Mouse (Mus musculus) gastrocnemius, postnatal 36 days (tissue): ENCODE data around the gene Crb1. TPM values are rescaled to one million over a fixed set of nuclear protein-coding genes. Genes with fewer than 3 reads are reported as not detected.
"Not testable (repeated sequence)": the region's sequence is repeated elsewhere in the genome, so short reads cannot be mapped to it uniquely, and the experiment has no call there.

ENCODE experiments used
- DNase-seq, 2 experiments: peaks; one replicate each; pipeline ENCODE4 v3.0.0; 2022
- intact Hi-C: fragments of 180-260 bp; cut with DNase I; formaldehyde crosslinking; loops from one replicate; pipeline ENCODE4 v1.15.1; 2025
- long read RNA-seq, 2 experiments: library from polyadenylated mRNA; stranded (forward); transcript quantifications; one replicate each; pipeline ENCODE4 v2.0.0; 2021
- total RNA-seq, 2 experiments: library from RNA; stranded (reverse); gene quantifications; 2 replicates each; pipeline ENCODE4 v1.2.3; 2021

Crb1 gene
- not detected for total RNA-seq
- long read RNA-seq, experiment 1, partial matches to known transcripts: 0 of 1 reads
- long read RNA-seq, experiment 1, other reads (novel, unspliced or antisense): 1 of 1 reads
- long read RNA-seq, experiment 2: 0 reads

DNA sequence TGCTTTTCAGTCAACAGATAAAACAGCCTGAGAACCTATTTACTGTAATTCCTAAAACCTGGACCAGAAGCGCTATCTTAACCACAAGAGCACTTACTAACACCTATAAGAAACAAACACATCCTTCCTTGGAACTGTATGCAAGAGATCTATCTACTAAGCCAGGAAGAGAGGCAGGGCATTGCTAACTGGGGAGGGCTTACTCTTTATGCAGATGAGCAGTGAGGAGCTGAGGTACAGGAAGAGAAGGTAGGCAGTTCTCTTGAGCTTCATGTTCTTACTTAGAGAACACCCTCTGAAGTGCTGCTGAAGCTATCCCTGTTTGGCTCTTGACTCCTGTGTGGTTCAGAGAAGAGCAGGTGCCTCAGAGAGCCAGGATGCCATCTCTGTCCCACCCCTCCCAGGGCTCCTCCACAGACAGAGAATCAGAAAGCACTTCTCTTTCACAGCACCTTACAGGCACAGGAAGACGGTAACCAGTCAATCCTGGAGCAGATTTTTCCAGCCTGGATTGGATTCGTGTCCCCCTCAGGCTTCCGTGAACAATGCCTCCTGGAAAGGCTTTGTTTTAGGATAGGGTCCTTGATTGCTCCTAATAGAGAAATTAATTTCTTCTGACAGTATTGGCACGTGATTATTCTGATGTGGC is at the start of gene Crb1:
Gene Crb1 (minus strand): TSS at position 463 of the 649 bp plus-strand sequence.
- DNase-seq: no peak
- intact Hi-C loops: no loop called here

DNA sequence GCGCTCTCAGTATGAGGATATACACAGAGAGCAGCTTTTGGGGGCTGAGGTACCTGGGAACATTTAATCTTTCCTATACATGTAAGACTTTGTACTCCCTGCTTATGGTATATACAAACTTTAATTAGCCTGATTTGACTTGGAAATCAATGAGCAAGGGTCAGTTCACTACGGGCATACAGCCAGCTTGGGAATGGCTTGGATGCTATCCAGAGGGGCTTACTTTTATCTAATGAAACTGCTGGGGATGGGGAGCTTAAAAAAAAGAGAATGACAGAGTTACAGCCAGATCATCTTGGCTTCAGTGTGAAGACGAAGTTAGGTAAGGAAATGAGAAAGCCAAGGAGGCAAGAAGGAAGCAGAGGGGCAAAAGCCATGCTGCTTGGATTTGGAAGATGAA is 48.1 kb upstream of the Crb1 start:
- DNase-seq: no peak
- intact Hi-C loops: no loop called here

DNA sequence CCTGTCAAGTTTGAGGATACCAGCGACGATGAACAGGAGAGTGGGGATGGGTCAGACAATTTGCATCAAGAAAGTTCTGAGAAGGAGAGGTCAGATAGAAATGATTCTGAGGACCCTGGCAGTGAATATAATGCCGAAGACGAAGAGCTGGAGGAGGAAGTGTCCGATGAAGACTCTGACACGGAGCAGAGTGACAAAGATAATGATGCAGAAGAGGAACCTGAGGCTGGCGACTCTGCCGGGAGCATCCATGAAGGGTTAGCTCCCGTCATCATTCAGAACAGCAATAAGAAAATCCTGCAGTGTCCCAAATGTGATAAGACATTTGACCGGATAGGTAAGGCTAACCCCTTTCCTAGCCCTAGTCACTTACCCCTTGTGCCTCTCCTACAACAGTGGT is 47.0 kb upstream of the Crb1 start:
- intact Hi-C loops: loop anchor here (5.0 kb wide), 1 partner anchor 33 kb away; no protein-coding TSS in a partner anchor
- no peak for DNase-seq

DNA sequence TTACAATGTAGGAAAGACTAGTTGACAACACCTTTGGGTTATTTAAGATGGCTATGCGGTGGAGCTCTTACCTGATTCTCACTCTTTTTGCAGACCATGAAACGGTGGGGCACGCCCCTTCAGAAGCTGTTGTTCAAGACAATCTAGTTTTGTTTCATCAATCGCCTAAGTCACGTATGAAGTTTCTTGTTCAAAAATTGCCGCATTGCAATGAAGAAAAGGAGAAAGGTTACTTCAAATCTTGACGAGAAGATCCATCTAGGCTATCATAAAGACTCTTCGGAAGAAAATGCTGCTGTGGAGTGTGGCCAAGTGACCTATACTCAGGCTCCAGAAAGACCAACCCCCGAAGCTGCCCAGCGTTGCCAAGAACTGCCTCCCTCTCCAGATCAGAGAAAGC is 46.0 kb upstream of the Crb1 start:
- intact Hi-C loops: loop anchor here (5.0 kb wide), 1 partner anchor 34 kb away; no protein-coding TSS in a partner anchor
- DNase-seq: no peak

DNA sequence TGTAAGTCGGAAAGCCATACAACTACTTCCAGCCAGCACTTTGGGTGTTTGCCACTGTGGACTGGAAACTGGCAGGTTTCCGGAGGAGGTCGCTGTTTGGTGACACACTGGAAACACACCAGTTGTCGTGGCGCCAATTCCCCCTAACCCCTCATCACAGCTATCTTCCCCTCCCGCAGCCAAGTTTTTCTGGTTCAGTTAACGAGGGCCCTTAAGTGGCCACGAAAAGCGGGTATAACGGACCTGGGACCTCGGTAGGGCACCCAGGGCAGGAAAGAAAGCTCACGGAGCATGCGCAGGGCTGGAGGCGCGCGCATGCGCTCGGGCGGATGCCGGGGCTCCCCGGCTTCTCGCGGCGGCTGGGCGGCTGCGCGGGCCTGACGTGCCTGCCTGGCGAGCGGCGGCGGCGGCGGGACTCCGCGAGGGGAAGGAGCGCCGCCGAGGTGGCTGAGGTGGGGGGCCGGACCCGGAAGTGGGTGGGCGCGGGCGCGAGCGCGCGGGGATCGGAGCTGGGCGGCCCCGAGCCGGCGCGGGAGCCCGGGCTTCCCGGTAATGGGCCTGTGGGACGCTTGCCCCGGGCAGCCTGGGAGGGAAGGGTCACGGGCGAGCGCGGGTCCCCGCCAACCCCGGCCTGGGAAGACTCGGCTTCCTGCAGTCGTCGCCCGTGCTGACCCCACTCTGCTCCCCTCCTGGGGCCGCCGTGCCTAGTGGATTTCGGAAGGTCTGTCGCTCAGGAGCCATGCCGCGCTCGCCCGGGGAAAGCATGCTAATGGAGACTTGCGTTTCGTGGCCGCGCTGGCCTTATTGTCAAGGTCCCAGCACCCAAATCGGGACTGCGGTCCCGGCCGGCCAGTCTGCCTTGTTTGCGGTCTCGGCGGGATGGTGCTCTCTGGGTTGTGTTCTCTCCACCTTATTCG is 45.2 kb upstream of the Crb1 start, which contains the start of gene Zbtb41:
Gene Zbtb41 (plus strand): TSS at position 414 of the 917 bp plus-strand sequence.
- intact Hi-C loops: loop anchor here (5.0 kb wide), 1 partner anchor 35 kb away; no protein-coding TSS in a partner anchor
- peak; percentile 82 to 89 for DNase-seq

DNA sequence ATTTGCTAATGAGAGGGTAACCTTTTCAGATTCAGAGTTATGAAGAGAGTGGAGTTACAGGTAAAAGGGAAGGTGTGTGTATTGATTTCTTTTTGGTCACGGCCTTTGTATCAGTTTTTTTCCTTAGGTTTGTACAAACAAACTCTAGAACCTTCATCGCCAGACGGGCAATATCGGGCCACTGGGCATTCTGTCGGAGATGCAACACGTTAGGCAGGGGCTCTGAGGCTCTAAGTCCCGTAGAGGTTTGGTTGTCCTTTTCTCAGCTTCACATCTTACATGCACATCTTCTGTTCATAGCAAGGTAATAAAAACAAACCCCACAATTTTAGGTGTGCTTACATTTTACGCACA is 44.6 kb upstream of the Crb1 start:
- DNase-seq: no peak
- intact Hi-C loops: loop anchor here (5.0 kb wide), 1 partner anchor 36 kb away; no protein-coding TSS in a partner anchor

DNA sequence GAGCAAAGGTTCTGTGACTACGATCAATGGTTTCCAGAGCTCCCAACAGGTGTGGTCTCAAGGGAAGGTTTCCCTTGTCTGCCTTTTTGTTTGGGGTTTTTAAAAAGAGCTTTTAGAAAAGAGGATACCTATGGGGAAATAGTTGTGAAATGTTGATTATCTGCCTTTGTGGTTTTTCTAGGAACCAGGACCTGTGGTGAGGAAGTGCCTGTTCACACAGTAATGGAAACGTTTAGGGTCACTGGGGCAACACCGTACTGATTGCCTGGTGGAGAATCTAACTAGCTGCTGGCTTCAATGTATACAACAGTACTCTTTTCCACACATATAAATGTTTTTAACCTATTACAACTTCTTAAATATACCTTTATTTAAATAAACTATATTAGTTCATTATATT is 36.6 kb upstream of the Crb1 start:
- no peak for DNase-seq
- intact Hi-C loops: no loop called here

DNA sequence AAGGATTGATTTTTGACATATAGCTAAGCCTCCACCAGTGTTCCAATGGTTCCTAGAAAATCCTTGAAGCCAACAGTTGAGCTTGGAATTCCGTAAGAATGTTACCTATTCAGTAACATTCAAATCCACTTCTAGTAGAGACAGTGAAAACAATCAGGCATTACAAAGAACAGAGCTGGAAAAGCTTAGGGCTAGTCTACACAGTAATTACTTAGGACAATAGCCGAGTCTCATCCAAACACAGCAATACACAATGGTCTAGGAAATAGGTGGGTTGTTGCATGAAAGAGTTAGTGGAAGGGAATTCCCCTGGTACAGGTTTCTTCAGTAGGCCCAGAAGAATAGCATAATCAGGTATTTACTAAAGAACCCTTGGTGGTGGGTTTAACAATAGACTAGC is 35.5 kb upstream of the Crb1 start:
- DNase-seq, intact Hi-C loops: not testable (repeated sequence)

DNA sequence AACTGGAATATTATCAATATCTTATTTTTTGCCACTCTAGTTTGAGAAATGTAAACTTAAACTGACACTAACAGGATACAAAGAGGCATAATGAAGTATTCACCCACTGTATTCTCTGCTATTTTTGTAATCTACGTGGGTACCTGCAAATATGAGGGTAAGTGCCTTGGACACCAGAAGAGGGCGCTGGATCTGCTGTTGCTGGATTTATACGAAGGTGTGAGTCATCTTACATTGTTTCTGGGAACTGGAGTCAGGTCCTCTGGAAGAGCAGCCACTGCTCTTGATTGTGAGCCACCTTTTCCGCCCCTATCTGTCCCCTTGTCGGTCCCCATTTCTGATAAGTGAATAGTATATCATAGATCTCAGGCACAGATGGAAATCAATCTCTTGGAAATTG is 30.8 kb upstream of the Crb1 start:
- intact Hi-C loops: no loop called here
- DNase-seq: no peak

DNA sequence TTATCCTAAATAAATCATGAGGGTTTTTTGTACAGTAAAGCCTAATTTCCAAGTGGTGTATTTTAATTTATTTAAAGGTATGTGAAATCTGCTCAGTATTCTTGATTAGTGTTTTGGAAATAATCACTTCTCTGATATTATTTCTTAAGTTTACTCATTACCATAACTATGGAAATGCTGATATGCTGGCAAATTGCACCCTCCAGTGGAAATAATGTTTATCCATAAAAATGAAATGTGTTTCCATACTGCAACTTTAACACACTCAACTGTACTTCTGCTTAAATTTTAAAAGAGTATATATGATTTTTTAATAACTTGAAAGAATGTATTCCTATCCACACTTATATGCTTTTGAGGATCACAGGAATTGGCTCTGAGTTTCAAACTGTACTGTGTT is 28.9 kb upstream of the Crb1 start:
- intact Hi-C loops: no loop called here
- no peak for DNase-seq

DNA sequence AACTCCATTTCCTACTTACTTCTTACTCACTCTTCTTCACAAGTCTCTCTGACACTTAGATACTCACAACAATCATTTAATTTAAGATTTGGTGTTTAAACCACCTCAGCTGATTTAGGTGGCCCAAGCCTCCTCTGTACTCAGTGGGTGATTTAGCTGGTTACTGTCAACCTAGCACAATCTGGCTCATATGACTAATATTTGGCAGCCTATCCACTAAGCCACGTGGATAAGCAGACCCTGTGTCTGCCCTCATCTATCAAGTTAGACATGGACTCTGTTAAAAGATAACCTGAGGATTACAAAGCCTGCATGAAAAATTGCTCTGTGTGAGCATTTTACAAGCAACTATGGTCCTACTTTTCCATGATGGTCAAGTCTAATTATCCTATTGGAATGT is 19.7 kb upstream of the Crb1 start:
- no peak for DNase-seq
- intact Hi-C loops: loop anchor here (10.0 kb wide), 1 partner anchor 1268 kb away; no protein-coding TSS in a partner anchor

DNA sequence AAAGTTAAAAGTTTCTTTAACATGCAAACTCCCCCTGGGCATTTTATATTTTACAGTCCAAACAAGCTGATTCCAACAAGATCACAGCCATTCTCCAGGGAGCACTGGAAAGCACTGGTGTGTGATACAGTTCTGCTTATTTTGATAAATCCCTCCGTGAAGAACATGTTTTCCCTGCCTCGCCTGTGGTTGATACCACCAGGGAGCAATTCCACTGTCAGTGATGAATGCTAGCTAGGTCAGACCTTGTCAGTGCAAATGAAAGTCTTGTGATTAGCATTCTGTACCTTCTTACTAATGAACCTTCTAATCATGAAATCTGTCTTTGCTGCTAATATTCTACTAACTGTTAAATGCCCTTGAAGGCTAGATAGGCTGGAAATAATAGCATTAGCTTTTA is 14.8 kb upstream of the Crb1 start:
- intact Hi-C loops: loop anchor here (10.0 kb wide), 1 partner anchor 1273 kb away; no protein-coding TSS in a partner anchor
- DNase-seq: no peak

DNA sequence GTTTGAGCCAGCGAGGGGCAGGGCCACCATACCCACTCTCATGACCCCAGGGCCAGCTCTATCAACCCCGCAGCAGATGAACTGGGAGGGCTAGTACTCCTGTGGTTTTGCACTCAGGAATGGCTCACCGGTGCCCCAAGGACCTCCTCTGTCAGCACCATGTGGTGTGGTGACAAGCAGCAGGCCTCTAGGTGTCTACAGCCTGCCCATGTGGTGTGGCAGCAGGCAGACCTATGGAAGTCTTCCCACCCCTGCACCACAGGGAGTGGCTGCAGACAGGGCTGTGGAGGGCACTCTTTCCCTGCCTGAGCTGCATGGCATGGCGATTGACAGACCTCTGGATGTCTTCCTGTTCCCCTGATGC is 2.7 kb upstream of the Crb1 start:
- no peak for DNase-seq
- intact Hi-C loops: no loop called here

DNA sequence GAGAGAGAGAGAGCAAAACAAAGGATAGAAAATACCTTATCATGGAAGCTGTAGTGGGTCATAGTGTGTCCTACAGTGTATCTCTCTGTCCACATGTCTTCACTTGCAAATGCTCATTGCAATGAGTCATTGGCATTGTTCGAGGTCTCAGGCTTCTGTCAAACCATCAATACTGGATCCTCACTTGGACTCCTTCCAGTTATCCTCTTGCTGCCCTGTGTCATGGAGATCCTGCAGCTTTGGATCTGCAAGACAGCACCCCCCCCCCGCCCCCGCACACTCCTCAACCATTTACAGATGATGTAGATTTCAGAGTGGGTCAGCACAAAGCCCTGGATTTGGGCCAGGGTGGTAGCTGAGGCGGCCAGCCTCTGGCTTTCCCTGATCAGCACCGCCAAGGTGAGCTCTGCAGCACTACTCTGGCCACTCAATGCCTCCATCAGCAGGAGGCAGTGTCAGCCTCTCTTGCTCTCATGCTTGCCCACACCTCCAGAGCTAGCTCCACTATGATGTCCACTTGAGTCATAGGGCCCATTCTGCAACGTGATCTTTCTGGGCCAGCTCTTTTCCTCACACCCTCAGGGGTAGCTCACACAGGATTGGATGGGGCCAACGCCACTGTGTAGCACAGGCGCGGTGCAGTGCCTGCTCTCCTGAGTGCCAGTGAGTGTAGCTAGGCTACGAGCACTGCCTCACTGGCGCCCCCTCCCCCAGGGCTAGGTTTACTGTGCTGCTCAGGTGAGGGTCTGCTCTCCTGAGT is 2.1 kb upstream of the Crb1 start:
- intact Hi-C loops: no loop called here
- no peak for DNase-seq

DNA sequence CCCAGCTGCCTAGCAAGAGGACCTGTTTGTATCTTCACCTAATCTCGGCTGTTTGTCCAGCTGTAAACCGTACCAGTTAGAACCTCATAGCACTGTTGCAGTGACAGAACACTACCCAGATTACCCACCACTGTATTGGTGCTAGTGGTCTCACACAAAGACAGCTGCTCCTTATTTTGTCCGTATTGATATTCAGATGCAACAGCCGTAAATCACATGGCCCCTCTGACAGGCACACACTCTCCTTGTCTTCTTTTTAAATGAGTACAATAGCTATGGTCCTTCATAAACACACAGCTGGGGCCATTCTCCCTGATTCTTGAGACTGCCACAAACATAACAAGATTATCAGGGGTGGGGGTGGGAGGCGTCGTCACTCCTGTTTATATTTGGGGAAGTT is 1.0 kb downstream of the Crb1 start:
- intact Hi-C loops: no loop called here
- DNase-seq: no peak

DNA sequence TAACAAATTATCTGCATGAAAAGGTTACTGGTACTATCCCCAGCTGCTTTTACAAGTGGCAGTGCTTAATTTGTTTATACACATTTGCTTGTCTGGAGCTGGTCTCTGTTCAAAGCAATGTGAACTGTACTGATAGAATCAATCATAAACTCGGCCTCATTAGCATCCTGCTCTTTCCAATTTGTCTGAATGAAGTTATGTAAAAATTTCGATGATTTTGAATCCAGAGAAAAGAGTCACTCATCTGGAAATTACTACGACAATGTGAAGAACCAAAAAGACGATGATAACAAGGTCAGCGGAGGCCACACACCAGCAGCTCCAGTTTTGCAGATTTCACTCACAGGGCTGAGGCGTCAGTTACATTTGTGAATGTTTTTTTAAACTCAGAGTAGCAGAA is 5.6 kb downstream of the Crb1 start:
- no peak for DNase-seq
- intact Hi-C loops: no loop called here

DNA sequence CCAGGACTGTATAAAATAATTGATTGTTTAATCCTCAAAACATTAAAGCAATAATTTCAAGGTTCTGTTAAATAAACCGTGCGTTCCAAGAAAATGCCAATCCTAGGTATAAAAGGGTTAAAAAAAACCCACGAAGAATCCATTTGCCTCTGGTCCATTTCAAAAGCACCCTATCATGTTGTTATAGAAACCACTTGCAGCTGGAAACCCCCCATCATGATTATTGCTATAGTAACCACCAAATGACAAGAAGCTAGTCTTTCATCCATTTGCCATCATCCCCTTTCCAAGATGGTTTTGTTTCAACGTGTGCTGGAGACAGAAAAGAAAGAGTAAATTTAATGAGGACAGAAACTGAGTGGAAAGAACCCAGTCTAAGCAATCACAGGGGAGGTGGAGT is 28.3 kb downstream of the Crb1 start:
- no peak for DNase-seq
- intact Hi-C loops: no loop called here

DNA sequence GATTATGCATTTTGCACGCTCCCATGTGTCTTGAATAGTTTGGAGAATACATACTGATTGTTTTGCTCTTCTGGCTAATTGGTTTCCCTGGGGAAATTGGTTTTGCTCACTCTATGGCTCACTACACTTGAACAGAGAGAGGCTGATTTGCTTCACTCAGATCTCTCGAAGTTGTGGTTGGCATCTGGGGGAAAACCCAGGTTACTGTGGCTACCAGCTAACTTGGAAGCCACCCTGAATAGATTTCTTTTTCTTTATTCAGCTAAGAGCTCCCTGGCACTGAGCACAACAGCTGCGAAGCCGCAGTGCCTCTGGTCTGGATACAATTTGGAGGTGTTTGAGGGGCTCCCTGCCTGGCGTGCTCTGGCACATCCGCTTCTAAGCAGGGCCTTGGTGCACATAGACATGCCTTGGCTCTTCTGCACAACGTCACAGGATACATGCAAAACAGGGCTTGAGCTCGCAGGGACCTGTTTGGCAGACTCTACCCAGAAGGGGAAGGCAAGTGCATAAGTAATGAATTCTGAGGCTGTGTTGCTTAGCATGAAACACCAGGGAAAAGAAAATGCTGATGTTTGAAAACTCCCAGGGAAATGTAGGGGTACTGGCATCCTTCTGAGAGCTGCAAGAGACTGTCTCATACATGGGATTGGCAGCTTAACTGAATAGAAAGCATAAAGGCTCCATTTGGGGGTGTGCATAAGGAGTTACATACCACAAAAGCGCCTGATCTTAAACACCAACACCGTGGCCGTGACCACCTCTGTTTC is 30.1 kb downstream of the Crb1 start:
- intact Hi-C loops: no loop called here
- DNase-seq: no peak

DNA sequence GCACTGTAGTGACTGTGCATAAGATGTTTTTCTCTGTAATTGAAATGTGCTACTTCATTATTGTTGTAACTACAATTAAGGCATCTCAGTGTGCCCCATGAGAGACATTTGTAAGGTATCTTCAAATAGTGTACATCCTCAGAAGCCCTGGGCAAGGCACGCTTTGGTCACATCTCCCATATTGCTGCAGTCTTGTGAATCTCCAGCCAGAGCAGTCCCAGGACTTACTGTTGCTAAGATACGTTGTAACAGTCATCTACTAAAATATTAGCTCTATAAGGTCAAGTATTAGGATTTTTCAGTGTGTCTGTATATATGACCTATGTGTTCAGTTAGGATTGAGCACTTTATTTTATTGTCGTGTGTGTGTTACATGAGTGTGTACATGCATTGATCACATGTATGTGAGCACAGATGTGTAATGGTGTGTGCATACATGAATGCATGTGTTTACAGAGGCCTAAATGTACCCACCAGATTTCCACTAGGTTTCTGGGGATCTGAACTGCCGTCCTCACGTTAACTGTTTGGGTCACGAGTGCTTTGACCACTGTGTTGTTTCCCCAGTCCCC is 30.8 kb downstream of the Crb1 start:
- no peak for DNase-seq
- intact Hi-C loops: no loop called here
